Mouse (Mus musculus) neural tube, embryonic 13.5 days (tissue): ENCODE measurements around the gene Naa16. TPM values are rescaled to one million over a fixed set of nuclear protein-coding genes. Genes with fewer than 3 reads are reported as not detected.

Source experiments
- ATAC-seq: fragments of 200-750 bp; cut with Nextera tagmentation; 2 replicates; pipeline ENCODE4 v1.8.0; 2017; ENCODE audit warnings: low read depth, mild to moderate bottlenecking, moderate TSS enrichment, moderate library complexity
- H3K27ac ChIP-seq: fragments of 300-500 bp; sonication (generic); replicated peaks from 2 replicates; pipeline ENCODE4 v1.5.1; 2015; ENCODE audit warnings: moderate library complexity, mild to moderate bottlenecking, inconsistent platforms
- H3K27me3 ChIP-seq: fragments of 300-500 bp; sonication (generic); 2 replicates; pipeline ENCODE4 v1.6.1; 2015; ENCODE audit warnings: mild to moderate bottlenecking, inconsistent platforms
- H3K36me3 ChIP-seq: fragments of 300-500 bp; sonication (generic); 2 replicates; pipeline ENCODE4 v1.6.1; 2015; ENCODE audit warnings: mild to moderate bottlenecking, inconsistent platforms
- H3K4me1 ChIP-seq: fragments of 300-500 bp; sonication (generic); replicated peaks from 2 replicates; pipeline ENCODE4 v1.6.1; 2015; ENCODE audit warnings: inconsistent platforms
- H3K4me2 ChIP-seq: fragments of 300-500 bp; sonication (generic); 2 replicates; pipeline ENCODE4 v1.6.1; 2015; ENCODE audit warnings: inconsistent platforms, mild to moderate bottlenecking, moderate library complexity
- H3K4me3 ChIP-seq: fragments of 300-500 bp; sonication (generic); 2 replicates; pipeline ENCODE4 v1.5.1; 2015; ENCODE audit warnings: mild to moderate bottlenecking, inconsistent platforms
- H3K9ac ChIP-seq: fragments of 300-500 bp; sonication (generic); 2 replicates; pipeline ENCODE4 v1.6.1; 2015; ENCODE audit warnings: moderate library complexity, mild to moderate bottlenecking, inconsistent platforms
- H3K9me3 ChIP-seq: fragments of 300-500 bp; sonication (generic); 2 replicates; pipeline ENCODE4 v1.6.1; 2016; ENCODE audit warnings: inconsistent platforms
- WGBS: fragments of 180-500 bp; shearing (Covaris S2); methylation state at CpG from one replicate; pipeline ENCODE4 v1.1.7; 2015; 5-methylcytosine and 5-hydroxymethylcytosine counted together
- polyA plus RNA-seq: library from polyadenylated mRNA; unstranded; fragments of >200 nt; fragmentation: Nextera tagmentation; extraction: Ambion mirVana; gene quantifications from 2 replicates; pipeline ENCODE4 v1.2.1, GENCODE M21; 2015

Gene Naa16
- polyA plus RNA-seq, 1 experiment from 2014 or later: 19.2 TPM

GRCm38 (mm10) chr14:79393289-79393688 lies 2.7 kb upstream of the Naa16 start:
- H3K9me3 ChIP-seq: no peaks in the 10 kb centered on the region
- H3K36me3 ChIP-seq: no peaks in the 10 kb centered on the region
- H3K4me2 ChIP-seq: no peak overlapping the region
- no peak overlapping the region for H3K27ac ChIP-seq
- H3K27me3 ChIP-seq: no peaks in the 10 kb centered on the region
- WGBS: 79% methylated on average over 1 of the region's 1 CpGs
- peaks cover 22% of the 10 kb centered on the region for H3K4me1 ChIP-seq
- H3K4me3 ChIP-seq: no peak overlapping the region
- no peak overlapping the region for H3K9ac ChIP-seq
- no peak for ATAC-seq

DNA sequence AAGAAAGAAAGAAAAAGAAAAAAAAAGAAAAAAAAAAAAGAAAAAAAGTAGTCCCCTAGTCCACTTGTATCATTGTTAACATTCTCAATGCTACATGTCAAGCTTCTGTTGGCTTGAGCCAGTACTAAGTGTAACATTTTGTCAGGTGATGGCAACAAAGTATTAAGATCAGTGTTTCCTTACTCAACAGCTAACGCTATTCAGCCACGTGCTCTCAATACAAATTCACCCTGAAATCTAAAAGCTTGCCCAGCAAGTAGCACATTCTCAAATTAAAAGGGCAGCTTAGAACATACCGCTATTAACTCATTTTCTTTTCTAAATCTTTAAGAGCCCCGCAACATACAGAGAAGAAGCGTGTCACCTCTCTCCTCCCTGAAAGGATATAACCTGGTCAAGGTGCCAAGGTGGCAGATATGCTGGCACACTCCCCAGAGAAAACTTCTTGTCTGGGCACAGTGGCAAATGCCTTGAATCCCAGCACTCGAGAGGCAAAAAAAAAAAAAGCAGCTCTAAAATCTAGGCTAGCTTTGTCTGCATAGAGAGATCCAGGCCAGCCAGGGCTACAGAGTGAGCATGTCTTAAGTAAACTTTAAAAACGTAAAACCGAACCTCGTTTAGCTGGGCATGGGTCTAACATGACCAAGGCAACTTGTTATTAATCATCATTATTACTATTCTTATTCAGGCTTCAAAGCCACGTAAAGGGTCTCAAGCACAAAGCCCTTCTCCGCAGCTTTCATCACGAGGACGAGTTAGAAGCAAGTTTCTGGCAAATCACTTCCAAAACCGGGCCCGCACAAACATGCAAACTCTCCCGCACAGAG lies 927 bp downstream of the Naa16 start:
- peak; percentile 7; the same call in 1 of the 2 replicates for ATAC-seq
- WGBS: 2% methylated on average over 16 of the region's 16 CpGs
- Histone ChIP-seq H3K9ac (peak overlapping the region; percentile 80), H3K36me3 (no peaks in the 10 kb centered on the region), H3K4me2 (peak overlapping the region; percentile 82), H3K4me3 (peak overlapping the region; percentile 73), H3K9me3 (no peaks in the 10 kb centered on the region), H3K27ac (peak overlapping the region; percentile 97), H3K27me3 (no peaks in the 10 kb centered on the region), H3K4me1 (peaks cover 20% of the 10 kb centered on the region)

DNA sequence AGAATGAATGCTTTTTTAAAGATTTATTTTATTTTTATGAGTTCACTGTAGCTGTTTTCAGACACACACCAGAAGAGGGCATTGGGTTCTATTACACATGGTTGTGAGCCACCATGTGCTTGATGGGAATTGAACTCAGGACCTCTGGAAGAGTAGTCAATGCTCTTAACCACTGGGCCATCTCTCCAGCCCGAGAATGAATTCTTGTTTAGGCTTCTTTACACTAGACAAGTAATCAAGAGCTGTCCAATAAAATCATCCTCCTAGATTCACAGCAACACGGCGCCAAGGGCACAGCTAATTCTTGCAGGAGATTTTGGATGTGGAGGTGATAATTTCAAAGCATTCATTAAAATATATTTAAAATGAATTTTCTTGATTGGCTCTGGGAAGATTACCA lies 2.3 kb downstream of the Naa16 start:
- Histone ChIP-seq H3K9me3 (no peaks in the 10 kb centered on the region), H3K9ac (no peak overlapping the region), H3K36me3 (0 out of 2 replicates have a peak, but pooled peaks cover under 1% of the 10 kb centered on the region), H3K4me2 (no peak overlapping the region), H3K4me3 (no peak overlapping the region), H3K4me1 (peaks cover 20% of the 10 kb centered on the region), H3K27ac (no peak overlapping the region), H3K27me3 (no peaks in the 10 kb centered on the region)
- 90% methylated on average over 3 of the region's 3 CpGs for WGBS
- no peak for ATAC-seq

DNA sequence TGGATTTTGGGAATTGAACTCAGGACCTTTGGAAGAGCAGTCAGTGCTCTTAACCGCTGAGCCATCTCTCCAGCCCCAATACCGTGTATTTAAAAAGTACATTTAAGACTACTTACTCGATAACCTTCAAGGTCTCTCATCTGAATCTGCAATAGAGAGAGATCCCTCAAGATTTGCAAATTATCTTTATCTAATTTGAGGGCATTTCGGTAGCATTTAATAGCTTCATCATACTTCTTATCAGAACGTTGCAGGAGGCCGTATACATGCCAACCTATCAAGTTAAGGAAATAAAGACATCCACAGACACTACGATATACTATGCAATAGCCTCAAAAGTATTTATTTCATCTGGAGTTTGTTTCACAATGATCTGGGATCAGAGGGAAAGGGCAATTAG lies 7.5 kb downstream of the Naa16 start:
- Histone ChIP-seq H3K4me1 (no peaks in the 10 kb centered on the region), H3K27me3 (no peaks in the 10 kb centered on the region), H3K4me3 (no peak overlapping the region), H3K9me3 (no peaks in the 10 kb centered on the region), H3K36me3 (peaks cover 20% of the 10 kb centered on the region; the same call in 1 of the 2 replicates), H3K4me2 (no peak overlapping the region), H3K9ac (no peak overlapping the region), H3K27ac (no peak overlapping the region)
- 94% methylated on average over 7 of the region's 7 CpGs for WGBS
- no peak for ATAC-seq

GRCm38 (mm10) chr14:79377041-79377440 lies 13.5 kb downstream of the Naa16 start:
- no peak for ATAC-seq
- Histone ChIP-seq H3K27me3 (no peaks in the 10 kb centered on the region), H3K4me3 (no peak overlapping the region), H3K4me1 (no peaks in the 10 kb centered on the region), H3K27ac (no peak overlapping the region), H3K36me3 (peaks cover 19% of the 10 kb centered on the region; the same call in 1 of the 2 replicates), H3K9ac (no peak overlapping the region), H3K9me3 (no peaks in the 10 kb centered on the region), H3K4me2 (no peak overlapping the region)

DNA sequence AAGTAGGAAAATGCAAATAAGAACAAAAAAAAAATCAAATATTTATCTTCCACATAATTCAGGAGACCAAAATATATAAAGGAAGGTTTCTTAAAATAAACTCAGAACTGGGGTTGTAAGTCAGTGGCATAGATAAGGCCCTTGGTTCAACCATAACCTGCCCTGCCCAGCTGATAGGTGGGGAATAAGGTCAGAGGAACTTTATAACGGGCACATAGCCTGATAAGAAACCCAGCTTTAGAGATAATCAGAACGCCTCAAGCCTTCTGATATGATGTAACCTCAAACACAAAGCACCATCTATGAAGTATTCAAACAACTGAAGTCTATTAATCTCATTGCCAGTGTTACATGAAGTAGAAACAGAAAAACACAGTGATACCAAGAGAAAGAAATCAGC lies 32.5 kb downstream of the Naa16 start:
- 88% methylated on average over 2 of the region's 2 CpGs for WGBS
- ATAC-seq: no peak
- no peaks in the 10 kb centered on the region for H3K4me1 ChIP-seq
- H3K27me3 ChIP-seq: no peaks in the 10 kb centered on the region
- H3K4me3 ChIP-seq: no peak overlapping the region
- no peaks in the 10 kb centered on the region for H3K9me3 ChIP-seq
- H3K4me2 ChIP-seq: no peak overlapping the region
- H3K27ac ChIP-seq: no peak overlapping the region
- H3K36me3 ChIP-seq: peaks cover 46% of the 10 kb centered on the region
- no peak overlapping the region for H3K9ac ChIP-seq

- Histone ChIP-seq H3K4me2 (no peak overlapping the region), H3K4me1 (no peaks in the 10 kb centered on the region)
- WGBS: 87% methylated on average over 3 of the region's 3 CpGs
Observed at GRCm38 (mm10) chr14:79346384-79346783, 44.2 kb downstream of the Naa16 start.

DNA sequence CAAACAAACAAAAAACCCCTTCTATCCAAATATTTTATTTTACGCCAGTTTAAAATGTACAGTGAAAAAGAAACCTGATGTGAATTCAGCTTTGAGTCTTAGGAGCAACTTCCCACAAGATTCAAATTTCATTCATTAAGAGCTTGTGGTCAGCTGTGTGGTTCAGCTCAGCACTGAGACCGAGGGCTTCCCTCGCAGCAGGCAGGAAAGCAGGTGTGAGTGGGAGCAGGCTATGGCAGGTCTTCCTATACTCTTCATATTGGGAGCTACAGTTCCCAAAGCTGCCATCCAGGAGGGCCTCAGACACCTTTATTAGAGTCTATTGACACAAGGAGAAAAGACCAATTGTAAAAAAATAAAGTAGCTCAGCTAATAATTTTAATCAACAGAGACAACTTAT lies 55.0 kb downstream of the Naa16 start:
- Histone ChIP-seq H3K27ac (no peak overlapping the region), H3K4me2 (no peak overlapping the region), H3K9me3 (no peaks in the 10 kb centered on the region), H3K4me1 (peaks cover 10% of the 10 kb centered on the region), H3K4me3 (no peak overlapping the region), H3K36me3 (peaks cover 40% of the 10 kb centered on the region), H3K27me3 (no peaks in the 10 kb centered on the region), H3K9ac (no peak overlapping the region)
- ATAC-seq: no peak
- 95% methylated on average over 3 of the region's 3 CpGs for WGBS

More at GRCm38 (mm10) chr14:79346384-79346783, 44.2 kb downstream of the Naa16 start:
- Histone ChIP-seq H3K27me3 (no peaks in the 10 kb centered on the region), H3K9ac (no peak overlapping the region), H3K36me3 (peaks cover 43% of the 10 kb centered on the region), H3K9me3 (no peaks in the 10 kb centered on the region), H3K4me3 (no peak overlapping the region), H3K27ac (no peak overlapping the region)
- no peak for ATAC-seq

GRCm38 (mm10) chr14:79331936-79332335 lies 58.6 kb downstream of the Naa16 start:
- no peak overlapping the region for H3K4me3 ChIP-seq
- H3K27me3 ChIP-seq: no peaks in the 10 kb centered on the region
- no peak for ATAC-seq
- no peak overlapping the region for H3K4me2 ChIP-seq
- H3K9me3 ChIP-seq: no peaks in the 10 kb centered on the region
- WGBS: 71% methylated on average over 7 of the region's 7 CpGs
- peaks cover 10% of the 10 kb centered on the region for H3K4me1 ChIP-seq
- peak overlapping the region; percentile 23; the same call in 1 of the 2 replicates for H3K27ac ChIP-seq
- peaks cover 19% of the 10 kb centered on the region for H3K36me3 ChIP-seq
- H3K9ac ChIP-seq: no peak overlapping the region

- ATAC-seq: peak; percentile 52; the same call in 1 of the 2 replicates
- H3K4me3 ChIP-seq: peak overlapping the region; percentile 19
- peaks cover 11% of the 10 kb centered on the region for H3K36me3 ChIP-seq
- no peaks in the 10 kb centered on the region for H3K9me3 ChIP-seq
- H3K27me3 ChIP-seq: no peaks in the 10 kb centered on the region
- peak overlapping the region; percentile 23; the same call in 1 of the 2 replicates for H3K27ac ChIP-seq
- peaks cover 10% of the 10 kb centered on the region for H3K4me1 ChIP-seq
- H3K9ac ChIP-seq: peak overlapping the region; percentile 57
- H3K4me2 ChIP-seq: peak overlapping the region; percentile 44
- WGBS: 44% methylated on average over 16 of the region's 16 CpGs
Observed at GRCm38 (mm10) chr14:79330944-79331561, 59.5 kb downstream of the Naa16 start.

DNA sequence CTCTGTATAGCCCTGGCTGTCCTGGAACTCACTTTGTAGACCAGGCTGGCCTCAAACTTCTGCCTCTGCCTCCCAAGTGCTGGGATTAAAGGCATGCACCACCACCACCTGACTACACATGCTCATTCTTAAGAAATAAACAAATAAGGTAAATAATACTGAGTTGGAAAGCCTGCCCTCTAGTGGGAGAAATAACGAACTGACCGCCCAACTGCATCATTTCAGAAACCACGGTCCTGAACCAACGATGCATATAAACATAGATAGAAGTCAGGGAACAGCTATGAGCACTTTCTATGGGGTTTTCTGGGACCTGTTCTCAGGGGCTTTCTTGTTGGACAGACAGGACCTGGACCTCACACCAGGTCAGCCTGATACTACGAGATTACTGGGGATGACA lies 63.5 kb downstream of the Naa16 start:
- Histone ChIP-seq H3K4me1 (peaks cover 14% of the 10 kb centered on the region), H3K4me2 (no peak overlapping the region), H3K27me3 (no peaks in the 10 kb centered on the region), H3K36me3 (no peaks in the 10 kb centered on the region), H3K27ac (no peak overlapping the region), H3K4me3 (no peak overlapping the region), H3K9me3 (no peaks in the 10 kb centered on the region), H3K9ac (no peak overlapping the region)
- no peak for ATAC-seq
- 31% methylated on average over 5 of the region's 5 CpGs for WGBS

GRCm38 (mm10) chr14:79324112-79324840 lies 66.3 kb downstream of the Naa16 start:
- Histone ChIP-seq H3K4me2 (no peak overlapping the region), H3K4me3 (no peak overlapping the region), H3K36me3 (no peaks in the 10 kb centered on the region), H3K4me1 (peaks cover 6% of the 10 kb centered on the region), H3K27me3 (no peaks in the 10 kb centered on the region), H3K9ac (no peak overlapping the region), H3K9me3 (no peaks in the 10 kb centered on the region), H3K27ac (no peak overlapping the region)
- no peak for ATAC-seq
- WGBS: 81% methylated on average over 10 of the region's 10 CpGs
